ENCODE assay signal across 16 mouse cellular contexts in the genomic region with DNA sequence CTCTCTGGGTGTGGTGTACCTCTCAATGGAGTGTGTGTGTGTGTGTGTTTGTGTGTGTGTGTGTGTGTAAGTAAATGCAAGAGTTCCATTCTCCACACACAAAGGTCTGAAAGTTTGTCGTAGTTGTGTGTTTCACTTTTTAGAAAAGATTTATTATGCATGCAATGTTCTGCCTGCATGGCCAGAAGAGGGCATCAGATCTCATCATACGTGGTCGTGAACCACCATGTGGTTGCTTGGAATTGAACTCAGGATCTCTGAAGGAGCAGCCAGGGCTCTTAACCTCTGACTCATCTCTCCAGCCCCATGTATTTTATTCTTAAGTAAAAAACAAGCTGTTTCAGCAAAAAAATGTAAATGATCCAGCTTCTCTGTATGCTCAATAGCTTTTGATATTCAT. TPM values are rescaled to one million over a fixed set of nuclear protein-coding genes. Genes with fewer than 3 reads are reported as not detected.
DNase-seq lines count a peak whose midpoint lies in the region; ATAC-seq and TF ChIP-seq lines count a peak whose summit lies in the region.
"Had no signal": no experiment of that assay in that cellular context is flagged by ENCODE, and none has a peak within 500 bp of the region (broad histone marks: within the 10 kb centered on the region; RNA-seq: fewer than 3 reads in every experiment).

No protein-coding gene starts in this region.

- H3K9me3 ChIP-seq in liver, embryonic 14.5 days (ENCODE audit: control insufficient read depth, low read length): no peaks in the 10 kb centered on the region
- H3K9me3 ChIP-seq: forebrain, embryonic 10.5 days; lung, embryonic 15.5 days had no signal

- no peak overlapping the region for H3K4me2 ChIP-seq in liver, embryonic 14.5 days (ENCODE audit: low read depth)
- H3K4me2 ChIP-seq: lung, embryonic 15.5 days; midbrain, embryonic 13.5 days; neural tube, embryonic 13.5 days had no signal

- TF ChIP-seq EP300 in liver, embryonic 14.5 days (IDR thresholded peaks at IDR 0.05; ENCODE audit: low read depth): no peak

- no peaks in the 10 kb centered on the region for H3K36me3 ChIP-seq in liver, embryonic 14.5 days (replicated peaks; ENCODE audit: control insufficient read depth, insufficient read depth, low read depth)
- H3K36me3 ChIP-seq: forebrain, embryonic 10.5 days; lung, embryonic 15.5 days; midbrain, embryonic 13.5 days; neural tube, embryonic 13.5 days had no signal

- TF ChIP-seq POLR2A in brain, embryonic 14.5 days (IDR thresholded peaks at IDR 0.05; ENCODE audit: borderline replicate concordance, extremely low read depth, insufficient read depth, insufficient read length, poor library complexity, severe bottlenecking): no peak

- no peaks in the 10 kb centered on the region for H3K27me3 ChIP-seq in liver, embryonic 14.5 days (ENCODE audit: control insufficient read depth, insufficient read depth, low read length)
- H3K27me3 ChIP-seq: lung, embryonic 15.5 days; midbrain, embryonic 13.5 days; neural tube, embryonic 13.5 days had no signal

- H3K27ac ChIP-seq in liver, embryonic 14.5 days: no peak overlapping the region
- H3K27ac ChIP-seq: forebrain, embryonic 10.5 days; lung, embryonic 15.5 days; midbrain, embryonic 13.5 days; neural tube, embryonic 13.5 days had no signal

- H3K4me1 ChIP-seq in liver, embryonic 14.5 days (replicated peaks; ENCODE audit: control insufficient read depth in 2 of 2, insufficient read depth in 2 of 2, low read length in 1 of 2): no peaks in the 10 kb centered on the region
- H3K4me1 ChIP-seq: forebrain, embryonic 10.5 days; midbrain, embryonic 13.5 days; neural tube, embryonic 13.5 days had no signal

- DNase-seq in heart, postnatal 4 days: peak; percentile 15
- DNase-seq in heart, postnatal 14 days: no peak
- DNase-seq in liver, embryonic 14.5 days (ENCODE audit: low read depth in 3 of 3, low spot score in 3 of 3): no peak
- DNase-seq in liver: no peak
- no peak for DNase-seq in brain, embryonic 14.5 days (ENCODE audit: low read depth)
- peak; percentile 38 for DNase-seq in lung, postnatal 10 days
- no peak for DNase-seq in cerebellum, postnatal 4 days (ENCODE audit: low spot score in 2 of 2)
- DNase-seq in layer of hippocampus, postnatal 25 days (ENCODE audit: extremely low spot score in 1 of 2, low spot score in 1 of 2): no peak
- DNase-seq: gastrocnemius, postnatal 10 days; right cerebral cortex, adult 18-20 months had no signal

- H3K9ac ChIP-seq in liver, embryonic 14.5 days (replicated peaks): no peak overlapping the region
- H3K9ac ChIP-seq: lung, embryonic 15.5 days; midbrain, embryonic 13.5 days; neural tube, embryonic 13.5 days had no signal

- intact Hi-C loops in heart, postnatal 14 days (cut with DNase I): no loop called here

- WGBS in liver, embryonic 14.5 days (ENCODE audit: insufficient replicate concordance): 35% methylated on average over 3 of the region's 3 CpGs

- peak; percentile 22; the same call in 1 of the 2 replicates for TF ChIP-seq CTCF in liver, embryonic 14.5 days (IDR thresholded peaks at IDR 0.05; ENCODE audit: low read depth)
- peak; percentile 11; the same call in 1 of the 2 replicates for TF ChIP-seq CTCF in brain, embryonic 14.5 days (IDR thresholded peaks at IDR 0.05; ENCODE audit: borderline replicate concordance, extremely low read depth, insufficient read depth, insufficient read length)

- ATAC-seq in liver, embryonic 14.5 days (ENCODE audit: insufficient read depth): no peak
- ATAC-seq: midbrain, embryonic 13.5 days had no signal

- no peak overlapping the region for H3K4me3 ChIP-seq in liver, embryonic 14.5 days (ENCODE audit: insufficient read depth in 1 of 2, low read depth in 2 of 2, low read length in 2 of 2)
- H3K4me3 ChIP-seq: forebrain, embryonic 10.5 days; lung, embryonic 15.5 days; midbrain, embryonic 13.5 days; neural tube, embryonic 13.5 days had no signal

RNA-seq across cellular contexts. Expression of gene Tcf21, which starts 37.3 kb away (rescaled TPM):
- 10 to 100 TPM; 38.6 to 44.5 TPM for total RNA-seq in heart, postnatal 4 days (2021)
- 10 to 100 TPM; 21.0 to 21.5 TPM for total RNA-seq in heart, postnatal 14 days (2021)
- 4.5 and 5.2 TPM in 2 replicates for polyA plus RNA-seq in liver, embryonic 14.5 days (2012; rRNA removed)
- polyA plus RNA-seq in liver, embryonic 14.5 days (2014; fragmentation: Nextera tagmentation; extraction: Ambion mirVana): 4.2 TPM in 2 replicates
- 0.44 and 0.96 TPM in 2 replicates for polyA plus RNA-seq in brain, embryonic 14.5 days (2012; rRNA removed)
- not detected for total RNA-seq in layer of hippocampus, postnatal 25 days (2021)
- total RNA-seq: gastrocnemius, postnatal 10 days; hematopoietic stem cell, adult 5-6 weeks; left cerebral cortex, postnatal 36 days had no signal
- polyA plus RNA-seq: forebrain, embryonic 10.5 days had no signal

RNA-seq across cellular contexts. Expression of gene Tbpl1, which starts 50.9 kb away (rescaled TPM):
- total RNA-seq in heart, postnatal 4 days (2021): 10 to 100 TPM; 28.8 to 31.7 TPM
- total RNA-seq in heart, postnatal 14 days (2021): 10 to 100 TPM; 21.8 to 24.2 TPM
- polyA plus RNA-seq in liver, embryonic 14.5 days (2012; rRNA removed): 3.9 and 6.5 TPM in 2 replicates
- polyA plus RNA-seq in liver, embryonic 14.5 days (2014; fragmentation: Nextera tagmentation; extraction: Ambion mirVana): 16.3 and 17.6 TPM in 2 replicates
- 68.4 and 68.5 TPM in 2 replicates for polyA plus RNA-seq in brain, embryonic 14.5 days (2012; rRNA removed)
- 10 to 100 TPM; 60.6 to 61.8 TPM for total RNA-seq in layer of hippocampus, postnatal 25 days (2021)

Comparison
In these comparisons a context has a peak if more than half of its experiments do, and no peak if none do; other contexts are left out.
1. DNase-seq: peak in heart, postnatal 4 days (single experiment) and lung, postnatal 10 days (single experiment); none in heart, postnatal 14 days (0 of 2), liver, embryonic 14.5 days (0 of 3), liver (single experiment), brain, embryonic 14.5 days (single experiment), cerebellum, postnatal 4 days (0 of 2) and layer of hippocampus, postnatal 25 days (0 of 2).
2. RNA of gene Tcf21, which starts 37.3 kb away (total RNA-seq): 38.6 to 44.5 TPM in heart, postnatal 4 days and 21.0 to 21.5 TPM in heart, postnatal 14 days; not detected in layer of hippocampus, postnatal 25 days; every median in the first group is over 10 times any median in the second.